Mouse (Mus musculus) brain, embryonic 14.5 days (tissue): ENCODE measurements around the gene Cdkl5. TPM values are rescaled to one million over a fixed set of nuclear protein-coding genes. Genes with fewer than 3 reads are reported as not detected.
A peak's percentile ranks its signal among the peaks of the same experiment; 100 is the strongest.

Experiments
- DNase-seq: peaks from one replicate; pipeline ENCODE4 v3.0.0-alpha.2; 2011; ENCODE audit warnings: low read depth
- CTCF ChIP-seq: fragments of 200-500 bp; IDR thresholded peaks from 2 replicates; pipeline ENCODE4 v1.5.1; 2012; ENCODE audit warnings: inconsistent platforms, mild to moderate bottlenecking, moderate library complexity, borderline replicate concordance; ENCODE audit not compliant: insufficient read depth, insufficient read length; ENCODE audit errors: extremely low read depth
- POLR2A ChIP-seq: fragments of 200-500 bp; IDR thresholded peaks from 2 replicates; pipeline ENCODE4 v1.6.1; 2012; ENCODE audit warnings: mild to moderate bottlenecking, inconsistent platforms, borderline replicate concordance; ENCODE audit not compliant: poor library complexity, insufficient read depth, insufficient read length, severe bottlenecking; ENCODE audit errors: extremely low read depth
- polyA plus RNA-seq: library from polyadenylated mRNA; depleted of rRNA; stranded (reverse); fragments of >200 nt; gene quantifications from 2 replicates; pipeline ENCODE4 v1.2.3, GENCODE M21; 2012; rRNA removed

Cdkl5 gene
- 5.8 and 6.9 TPM in 2 replicates for polyA plus RNA-seq

DNA sequence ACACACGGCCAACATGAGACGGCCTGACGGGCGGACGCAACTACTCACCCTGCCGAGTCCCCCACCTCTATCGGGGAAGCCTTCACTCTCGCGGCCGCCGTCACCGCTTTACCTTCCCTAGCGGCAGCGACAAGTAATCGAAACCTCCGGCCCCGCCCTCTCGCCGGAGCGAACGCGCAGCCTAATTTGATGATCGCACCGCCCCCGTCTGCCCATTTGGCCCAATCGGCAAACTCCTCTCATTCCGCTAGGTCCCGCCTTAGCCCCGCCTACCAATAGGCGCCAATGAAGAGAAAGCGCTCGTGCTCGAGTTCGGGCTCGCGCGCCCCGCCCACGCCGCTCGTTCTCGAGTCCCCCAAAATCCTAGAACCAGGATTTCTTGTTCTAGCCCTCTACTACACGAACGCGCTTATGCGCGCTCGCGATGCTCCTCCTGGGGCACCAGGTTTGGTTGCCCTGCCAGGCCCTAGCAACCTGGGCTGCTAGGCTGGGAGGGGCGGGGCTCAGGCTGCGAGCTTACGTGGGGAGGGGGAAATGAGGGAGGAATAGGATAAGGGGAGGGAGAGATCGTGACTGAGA, at the start of gene Cdkl5:
TSS of gene Cdkl5 (minus strand) at position 162 of the 579 bp plus-strand sequence.
- peak; percentile 99 for DNase-seq
- peak; percentile 44; the same call in 1 of the 2 replicates for TF ChIP-seq CTCF
- TF ChIP-seq POLR2A = peak; percentile 33; the same call in 1 of the 2 replicates

GRCm38 (mm10) chrX:161033235-161033803, 38.8 kb upstream of the Cdkl5 start:
- peak; percentile 73 for DNase-seq
- TF ChIP-seq CTCF (peak; percentile 67; the same call in 1 of the 2 replicates), POLR2A (no peak)

DNA sequence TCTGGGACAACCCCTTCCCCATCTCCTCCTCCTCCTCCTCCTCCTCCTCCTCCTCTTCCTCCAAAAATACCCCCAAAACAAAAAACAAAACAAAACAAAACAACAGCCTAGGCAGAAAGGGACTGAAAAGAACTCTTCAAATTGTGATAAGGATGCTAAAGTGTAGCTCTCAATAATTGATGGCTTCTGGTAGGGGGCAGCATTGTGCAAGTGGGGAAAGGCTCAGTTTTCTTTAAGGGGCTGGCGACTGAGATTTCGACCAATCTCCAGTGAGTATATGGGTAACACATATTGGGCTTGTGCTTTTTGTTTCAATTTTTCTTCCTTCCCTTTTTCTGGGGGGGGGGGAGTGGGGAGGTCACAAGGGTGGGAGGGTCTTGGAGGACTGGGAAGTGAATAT, 37.9 kb upstream of the Cdkl5 start:
- TF ChIP-seq CTCF (peak; percentile 20; the same call in 1 of the 2 replicates), POLR2A (no peak)
- DNase-seq = peak; percentile 27

DNA sequence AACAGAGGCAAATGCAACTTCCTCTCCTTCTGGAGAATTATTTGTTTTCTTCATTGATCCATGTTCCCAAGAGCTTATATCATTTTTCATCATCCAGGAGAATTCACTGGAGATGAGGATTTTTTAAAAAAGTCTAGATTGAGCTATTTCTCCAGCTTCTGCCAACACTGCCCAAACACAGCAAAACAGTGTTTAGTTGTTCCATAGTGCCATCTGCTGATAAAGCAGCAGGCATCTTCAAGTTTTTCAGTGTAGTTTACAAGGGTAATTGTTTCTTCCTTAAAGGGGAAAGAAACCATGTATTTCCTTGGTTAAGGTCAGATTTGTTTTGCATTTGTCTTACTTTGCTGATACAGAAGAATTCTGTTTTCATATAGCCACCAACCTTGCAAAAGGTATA, 35.7 kb upstream of the Cdkl5 start:
- TF ChIP-seq CTCF (peak; percentile 24; the same call in 1 of the 2 replicates), POLR2A (no peak)
- peak; percentile 66 for DNase-seq

GRCm38 (mm10) chrX:161024475-161024874, 30.0 kb upstream of the Cdkl5 start:
- no peak for DNase-seq
- TF ChIP-seq POLR2A (no peak), CTCF (no peak)

- TF ChIP-seq CTCF = no peak
- TF ChIP-seq POLR2A = no peak
Observed at GRCm38 (mm10) chrX:161021548-161021947, 27.0 kb upstream of the Cdkl5 start.

GRCm38 (mm10) chrX:161018179-161018578, 23.7 kb upstream of the Cdkl5 start:
- no peak for TF ChIP-seq CTCF
- TF ChIP-seq POLR2A = no peak
- no peak for DNase-seq

More at GRCm38 (mm10) chrX:161021548-161021947, 27.0 kb upstream of the Cdkl5 start:
- no peak for DNase-seq

GRCm38 (mm10) chrX:161006272-161006671, 11.8 kb upstream of the Cdkl5 start:
- no peak for DNase-seq
- TF ChIP-seq CTCF = no peak
- no peak for TF ChIP-seq POLR2A

DNA sequence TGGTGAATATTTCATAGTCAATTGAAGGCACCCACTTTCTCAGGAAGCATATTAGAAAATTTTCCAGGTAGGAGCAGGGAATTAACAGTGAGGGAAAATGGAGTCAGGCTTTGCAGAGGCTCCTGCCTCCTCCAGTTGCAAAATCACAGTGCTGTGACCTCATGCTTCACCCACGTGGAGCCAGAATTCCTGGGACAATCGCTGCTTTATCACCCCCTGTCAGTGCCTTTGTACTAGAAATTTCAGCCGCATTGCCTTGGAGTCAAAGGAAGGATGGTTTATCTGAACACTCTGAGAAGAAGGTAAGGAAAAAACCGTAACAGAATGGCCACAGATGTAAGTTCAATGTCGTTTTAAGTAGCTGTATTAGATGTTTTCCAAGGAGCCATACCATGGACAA, 1.5 kb upstream of the Cdkl5 start:
- peak; percentile 52 for DNase-seq
- TF ChIP-seq POLR2A (no peak), CTCF (no peak)

DNA sequence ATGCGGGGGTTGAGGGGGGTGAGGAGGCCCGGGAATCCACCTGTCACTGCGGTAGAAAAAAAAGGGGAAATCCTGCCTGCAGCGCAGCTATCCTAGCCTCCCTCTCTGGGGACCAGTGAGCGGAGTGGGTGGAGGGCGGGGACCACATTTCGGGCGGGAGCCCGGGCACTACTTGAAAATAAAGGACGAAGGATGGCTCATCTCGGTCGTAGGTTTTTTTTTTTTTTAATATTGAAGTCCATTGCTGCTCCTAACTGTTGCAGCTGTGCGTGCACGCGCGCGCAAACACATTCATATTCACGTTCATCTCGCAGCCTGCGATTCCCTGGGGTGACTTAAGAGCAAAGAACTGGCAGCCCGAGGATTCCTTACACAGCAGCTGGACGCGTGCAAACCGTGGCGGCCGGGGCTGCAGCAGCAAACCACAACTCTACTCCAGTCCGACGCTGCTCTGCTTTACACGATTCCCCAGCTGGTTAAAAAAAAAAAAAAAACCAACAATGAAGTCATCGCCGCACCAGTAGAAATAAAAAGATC, 695 bp upstream of the Cdkl5 start:
- TF ChIP-seq POLR2A = 0 out of 2 replicates have a peak, but pooled peaks have one; percentile 11
- TF ChIP-seq CTCF = no peak
- peak; percentile 90 for DNase-seq

GRCm38 (mm10) chrX:160993749-160994539, 560 bp downstream of the Cdkl5 start:
- DNase-seq = peak; percentile 36
- TF ChIP-seq POLR2A = no peak
- no peak for TF ChIP-seq CTCF
